Mouse (Mus musculus) stomach, embryonic 14.5 days (tissue): Measurements from ENCODE around the gene Idh2. TPM values are rescaled to one million over a fixed set of nuclear protein-coding genes. Genes with fewer than 3 reads are reported as not detected.

ENCODE experiments used
- ATAC-seq: fragments of 200-750 bp; cut with Nextera tagmentation; 2 replicates; pipeline ENCODE4 v1.8.0; 2017; ENCODE audit warnings: low read depth, moderate TSS enrichment; ENCODE audit not compliant: insufficient number of reproducible peaks, insufficient read depth, low FRiP score
- H3K27ac ChIP-seq: fragments of 300-500 bp; sonication (generic); 2 replicates; pipeline ENCODE4 v1.5.1; 2014; ENCODE audit warnings: mild to moderate bottlenecking, low read length, moderate library complexity, mixed read lengths
- H3K27me3 ChIP-seq: fragments of 300-500 bp; sonication (generic); 2 replicates; pipeline ENCODE4 v1.6.1; 2014; ENCODE audit warnings: low read length, control low read depth, mixed read lengths; ENCODE audit not compliant: control insufficient read depth, insufficient read depth
- H3K36me3 ChIP-seq: fragments of 300-500 bp; sonication (generic); 2 replicates; pipeline ENCODE4 v1.6.1; 2014; ENCODE audit warnings: mild to moderate bottlenecking, control low read depth, low read length, moderate library complexity, mixed read lengths; ENCODE audit not compliant: control insufficient read depth, insufficient read depth
- H3K4me1 ChIP-seq: fragments of 300-500 bp; sonication (generic); 2 replicates; pipeline ENCODE4 v1.6.1; 2014; ENCODE audit warnings: low read length, control low read depth, mixed read lengths; ENCODE audit not compliant: control insufficient read depth, insufficient read depth
- H3K4me2 ChIP-seq: fragments of 300-500 bp; sonication (generic); replicated peaks from 2 replicates; pipeline ENCODE4 v1.6.1; 2014; ENCODE audit warnings: low read depth, low read length, control low read depth
- H3K4me3 ChIP-seq: fragments of 300-500 bp; sonication (generic); 2 replicates; pipeline ENCODE4 v1.5.1; 2014; ENCODE audit warnings: low read depth, low read length, control low read depth
- H3K9ac ChIP-seq: fragments of 300-500 bp; sonication (generic); replicated peaks from 2 replicates; pipeline ENCODE4 v1.6.1; 2014; ENCODE audit warnings: low read depth, mild to moderate bottlenecking, control low read depth, low read length, moderate library complexity, mixed read lengths
- H3K9me3 ChIP-seq: fragments of 300-500 bp; sonication (generic); 2 replicates; pipeline ENCODE4 v1.6.1; 2016; ENCODE audit warnings: low read depth, low read length, control low read depth; ENCODE audit not compliant: control insufficient read depth
- WGBS: fragments of 180-500 bp; shearing (Covaris S2); extraction: QIAGEN DNeasy Blood & Tissue Kit; methylation state at CpG from one replicate; pipeline ENCODE4 v1.1.7; 2014; 5-methylcytosine and 5-hydroxymethylcytosine counted together
- polyA plus RNA-seq: library from polyadenylated mRNA; unstranded; fragments of >200 nt; fragmentation: Nextera tagmentation; extraction: Ambion mirVana; gene quantifications from 2 replicates; pipeline ENCODE4 v1.2.1, GENCODE M21; 2014

The Idh2 gene
- polyA plus RNA-seq, 1 experiment from 2014 or later: 613 TPM

GRCm38 (mm10) chr7:80149356-80149755, 34.2 kb upstream of the Idh2 start:
- ATAC-seq: no peak; the same call in 1 of the 2 replicates
- Histone ChIP-seq H3K4me2 (no peak overlapping the region), H3K4me1 (peaks cover 5% of the 10 kb centered on the region; the same call in 1 of the 2 replicates), H3K36me3 (no peaks in the 10 kb centered on the region), H3K27me3 (no peaks in the 10 kb centered on the region), H3K27ac (peak overlapping the region; percentile 36; the same call in 1 of the 2 replicates), H3K9ac (no peak overlapping the region), H3K4me3 (no peak overlapping the region), H3K9me3 (no peaks in the 10 kb centered on the region)
- 44% methylated on average over 9 of the region's 9 CpGs for WGBS

- ATAC-seq: peak; percentile 7; the same call in 1 of the 2 replicates
These were observed 30.9 kb upstream of the Idh2 start for GRCm38 (mm10) chr7:80146077-80146476.

GRCm38 (mm10) chr7:80144695-80145094, 29.5 kb upstream of the Idh2 start:
- ATAC-seq: no peak
- Histone ChIP-seq H3K9me3 (no peaks in the 10 kb centered on the region), H3K4me2 (no peak overlapping the region), H3K4me1 (peaks cover 10% of the 10 kb centered on the region; the same call in 1 of the 2 replicates), H3K27me3 (no peaks in the 10 kb centered on the region), H3K27ac (no peak overlapping the region), H3K4me3 (no peak overlapping the region), H3K36me3 (no peaks in the 10 kb centered on the region), H3K9ac (no peak overlapping the region)
- 85% methylated on average over 7 of the region's 7 CpGs for WGBS

More at GRCm38 (mm10) chr7:80146077-80146476, 30.9 kb upstream of the Idh2 start:
- 80% methylated on average over 8 of the region's 8 CpGs for WGBS
- Histone ChIP-seq H3K9me3 (no peaks in the 10 kb centered on the region), H3K27me3 (no peaks in the 10 kb centered on the region), H3K36me3 (no peaks in the 10 kb centered on the region), H3K27ac (no peak overlapping the region), H3K4me1 (peaks cover 12% of the 10 kb centered on the region; the same call in 1 of the 2 replicates), H3K9ac (no peak overlapping the region), H3K4me2 (no peak overlapping the region), H3K4me3 (no peak overlapping the region)

GRCm38 (mm10) chr7:80143331-80144273, 28.4 kb upstream of the Idh2 start:
- WGBS: 32% methylated on average over 22 of the region's 22 CpGs
- no peak for ATAC-seq
- H3K4me2 ChIP-seq: no peak overlapping the region

GRCm38 (mm10) chr7:80140815-80141214, 25.6 kb upstream of the Idh2 start:
- 0 out of 2 replicates have a peak, but pooled peaks cover 6% of the 10 kb centered on the region for H3K9me3 ChIP-seq
- H3K4me3 ChIP-seq: no peak overlapping the region
- H3K4me1 ChIP-seq: peaks cover 7% of the 10 kb centered on the region; the same call in 1 of the 2 replicates
- no peak overlapping the region for H3K27ac ChIP-seq
- no peak overlapping the region; the same call in 1 of the 2 replicates for H3K9ac ChIP-seq
- no peak overlapping the region for H3K4me2 ChIP-seq
- WGBS: 13% methylated on average over 9 of the region's 9 CpGs
- H3K27me3 ChIP-seq: no peaks in the 10 kb centered on the region
- no peaks in the 10 kb centered on the region for H3K36me3 ChIP-seq
- ATAC-seq: peak; percentile 71; the same call in 1 of the 2 replicates

More at GRCm38 (mm10) chr7:80143331-80144273, 28.4 kb upstream of the Idh2 start:
- peak overlapping the region; percentile 28; the same call in 1 of the 2 replicates for H3K27ac ChIP-seq
- H3K9me3 ChIP-seq: no peaks in the 10 kb centered on the region
- H3K4me1 ChIP-seq: peaks cover 7% of the 10 kb centered on the region; the same call in 1 of the 2 replicates
- H3K36me3 ChIP-seq: no peaks in the 10 kb centered on the region
- H3K27me3 ChIP-seq: no peaks in the 10 kb centered on the region
- H3K9ac ChIP-seq: no peak overlapping the region
- no peak overlapping the region for H3K4me3 ChIP-seq

- Histone ChIP-seq H3K4me1 (peaks cover 4% of the 10 kb centered on the region; the same call in 1 of the 2 replicates), H3K27me3 (no peaks in the 10 kb centered on the region), H3K4me3 (no peak overlapping the region), H3K36me3 (no peaks in the 10 kb centered on the region), H3K4me2 (no peak overlapping the region), H3K9me3 (0 out of 2 replicates have a peak, but pooled peaks cover 6% of the 10 kb centered on the region), H3K9ac (no peak overlapping the region), H3K27ac (no peak overlapping the region)
- ATAC-seq: no peak
- 79% methylated on average over 1 of the region's 1 CpGs for WGBS
These were observed 23.2 kb upstream of the Idh2 start for GRCm38 (mm10) chr7:80138375-80138774.

- Histone ChIP-seq H3K9me3 (0 out of 2 replicates have a peak, but pooled peaks cover 6% of the 10 kb centered on the region), H3K27me3 (no peaks in the 10 kb centered on the region), H3K4me3 (no peak overlapping the region), H3K36me3 (no peaks in the 10 kb centered on the region), H3K9ac (no peak overlapping the region), H3K4me2 (no peak overlapping the region), H3K4me1 (peaks cover 4% of the 10 kb centered on the region; the same call in 1 of the 2 replicates), H3K27ac (no peak overlapping the region)
- no peak for ATAC-seq
- 83% methylated on average over 1 of the region's 1 CpGs for WGBS
These were observed 20.0 kb upstream of the Idh2 start for GRCm38 (mm10) chr7:80135173-80135532.

GRCm38 (mm10) chr7:80134454-80135172, 19.4 kb upstream of the Idh2 start:
- WGBS: 28% methylated on average over 8 of the region's 8 CpGs
- H3K9me3 ChIP-seq: 0 out of 2 replicates have a peak, but pooled peaks cover 6% of the 10 kb centered on the region
- no peak overlapping the region for H3K4me3 ChIP-seq
- H3K9ac ChIP-seq: no peak overlapping the region
- peak; percentile 70; the same call in 1 of the 2 replicates for ATAC-seq
- H3K27ac ChIP-seq: peak overlapping the region; percentile 36; the same call in 1 of the 2 replicates
- no peaks in the 10 kb centered on the region for H3K36me3 ChIP-seq
- no peak overlapping the region for H3K4me2 ChIP-seq
- H3K4me1 ChIP-seq: peaks cover 4% of the 10 kb centered on the region; the same call in 1 of the 2 replicates
- H3K27me3 ChIP-seq: no peaks in the 10 kb centered on the region
